Comparison of ENCODE assay signal across 8 mouse cellular contexts in the genomic region with DNA sequence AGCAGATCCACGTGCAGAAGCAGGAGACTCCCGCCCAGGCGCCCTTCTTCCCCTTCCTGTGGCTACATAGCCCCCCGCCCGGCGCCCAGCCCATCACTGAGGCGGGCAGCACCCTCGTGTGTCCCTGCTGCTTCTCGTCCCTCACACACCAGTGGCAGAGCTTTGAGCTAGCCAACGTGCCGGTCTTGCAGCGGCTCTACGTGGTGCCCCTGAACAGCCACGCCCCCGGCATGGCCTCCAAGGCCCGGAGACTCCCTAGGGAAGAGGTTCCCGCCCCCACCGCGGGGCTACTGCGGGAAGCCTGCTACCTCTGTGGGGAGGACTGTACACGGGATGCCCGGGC. TPM values are rescaled to one million over a fixed set of nuclear protein-coding genes. Genes with fewer than 3 reads are reported as not detected.
DNase-seq lines count a peak whose midpoint lies in the region; ATAC-seq and TF ChIP-seq lines count a peak whose summit lies in the region.

No protein-coding gene starts in this region.

- H3K27me3 ChIP-seq in forebrain, embryonic 10.5 days (ENCODE audit: poor library complexity, severe bottlenecking): peaks cover 79% of the 10 kb centered on the region
- H3K27me3 ChIP-seq in intestine, postnatal 0 days (replicated peaks; ENCODE audit: control insufficient read depth, insufficient read depth, low read length): peaks cover 26% of the 10 kb centered on the region
- H3K27me3 ChIP-seq in midbrain, embryonic 10.5 days (ENCODE audit: low read depth, poor library complexity, severe bottlenecking): peaks cover 65% of the 10 kb centered on the region

- no peaks in the 10 kb centered on the region for H3K9me3 ChIP-seq in ES-E14 (ENCODE audit: control insufficient read depth, insufficient read depth, low read depth, low read length)
- H3K9me3 ChIP-seq in forebrain, embryonic 10.5 days: no peaks in the 10 kb centered on the region
- no peaks in the 10 kb centered on the region for H3K9me3 ChIP-seq in intestine, postnatal 0 days (ENCODE audit: control insufficient read depth)
- H3K9me3 ChIP-seq in midbrain, embryonic 10.5 days (replicated peaks): no peaks in the 10 kb centered on the region

- DNase-seq in cerebellum, adult 11-12 months: peak; percentile 44
- no peak for DNase-seq in cerebellum, adult 11 months
- DNase-seq in ES-E14 (ENCODE audit: low read depth, low spot score): no peak
- peak; percentile 57 for DNase-seq in forebrain, embryonic 10.5 days (ENCODE audit: extremely low spot score, low spot score)
- no peak for DNase-seq in midbrain, embryonic 10.5 days (ENCODE audit: low spot score)
- DNase-seq in urinary bladder, postnatal 14 days (ENCODE audit: low spot score): no peak
- no peak for DNase-seq in left cerebral cortex, postnatal 14 days (ENCODE audit: low spot score in 2 of 2)

- peak overlapping the region; percentile 95 for H3K4me2 ChIP-seq in intestine, postnatal 0 days (replicated peaks; ENCODE audit: low read depth)

- TF ChIP-seq CTCF in intestine, postnatal 0 days (IDR thresholded peaks at IDR 0.05; ENCODE audit: low read depth): no peak

- H3K36me3 ChIP-seq in ES-E14 (ENCODE audit: control insufficient read depth, insufficient read depth, low read length, poor library complexity, severe bottlenecking): no peaks in the 10 kb centered on the region
- peaks cover 4% of the 10 kb centered on the region for H3K36me3 ChIP-seq in forebrain, embryonic 10.5 days (replicated peaks)
- no peaks in the 10 kb centered on the region for H3K36me3 ChIP-seq in intestine, postnatal 0 days (ENCODE audit: control insufficient read depth, insufficient read depth)
- no peaks in the 10 kb centered on the region; the same call in 1 of the 2 replicates for H3K36me3 ChIP-seq in midbrain, embryonic 10.5 days

- in situ Hi-C loops in ES-E14 (cut with MboI; ENCODE audit: low sequenced_read_pairs in 2 of 2, unreplicated experiment in 2 of 2): no loop called here

- no peak overlapping the region for H3K27ac ChIP-seq in ES-E14 (ENCODE audit: insufficient read depth, low read depth, low read length, poor library complexity, severe bottlenecking)
- H3K27ac ChIP-seq in forebrain, embryonic 10.5 days: peak overlapping the region; percentile 86
- H3K27ac ChIP-seq in intestine, postnatal 0 days (ENCODE audit: low read depth, low read length): no peak overlapping the region
- peak overlapping the region; percentile 88 for H3K27ac ChIP-seq in midbrain, embryonic 10.5 days (replicated peaks)

- intact Hi-C loops in left cerebral cortex, postnatal 14 days (cut with DNase I): loop anchor here (1.0 kb wide), 1 partner anchor 90 kb away; no protein-coding TSS in a partner anchor

- peaks cover 0 to 2% of the 10 kb centered on the region in 2 experiments; a peak in 1 of 4 replicates for H3K4me1 ChIP-seq in ES-E14 (ENCODE audit: control insufficient read depth in 2 of 2, insufficient read depth in 2 of 2, low read length in 2 of 2, poor library complexity in 1 of 2)
- peaks cover 96% of the 10 kb centered on the region for H3K4me1 ChIP-seq in forebrain, embryonic 10.5 days
- 0 out of 2 replicates have a peak, but pooled peaks cover 3% of the 10 kb centered on the region for H3K4me1 ChIP-seq in intestine, postnatal 0 days (replicated peaks; ENCODE audit: control insufficient read depth, insufficient read depth, low read length)
- H3K4me1 ChIP-seq in midbrain, embryonic 10.5 days: peaks cover 96% of the 10 kb centered on the region

- no peak overlapping the region for H3K9ac ChIP-seq in ES-E14 (ENCODE audit: insufficient read depth, low read depth, low read length, poor library complexity, severe bottlenecking)
- H3K9ac ChIP-seq in intestine, postnatal 0 days (ENCODE audit: low read depth, low read length): no peak overlapping the region

- peak; percentile 3; the same call in 1 of the 2 replicates for ATAC-seq in intestine, postnatal 0 days

- peak overlapping the region; percentile 72 to 85; a peak in 3 of 4 replicates for H3K4me3 ChIP-seq in ES-E14 (ENCODE audit: insufficient read depth in 1 of 2, low read depth in 1 of 2, low read length in 2 of 2, poor library complexity in 1 of 2, severe bottlenecking in 1 of 2)
- H3K4me3 ChIP-seq in forebrain, embryonic 10.5 days: peak overlapping the region; percentile 69
- H3K4me3 ChIP-seq in intestine, postnatal 0 days (ENCODE audit: low read depth, low read length): peak overlapping the region; percentile 58
- peak overlapping the region; percentile 75 for H3K4me3 ChIP-seq in midbrain, embryonic 10.5 days

- under 1% methylated on average over 22 of the region's 22 CpGs for WGBS in forebrain, embryonic 10.5 days
- 2% methylated on average over 20 of the region's 22 CpGs for WGBS in intestine, postnatal 0 days
- 1% methylated on average over 22 of the region's 22 CpGs for WGBS in midbrain, embryonic 10.5 days

TF ChIP-seq in ES-E14, 5 proteins besides CTCF, POLR2A, EP300 and RAD21:
- TF ChIP-seq MAFK (IDR thresholded peaks at IDR 0.05; ENCODE audit: insufficient read depth, low read depth, low read length) (no peak), HCFC1 (IDR thresholded peaks at IDR 0.05; ENCODE audit: borderline replicate concordance, insufficient read depth, low read length) (no peak)

RNA-seq across cellular contexts. Expression of gene Gse1, which starts 1.3 kb away (rescaled TPM):
- 21.4 and 32.7 TPM in 2 replicates for total RNA-seq in ES-E14 (2012; rRNA removed)
- polyA plus RNA-seq in forebrain, embryonic 10.5 days (2016; fragmentation: Nextera tagmentation; extraction: Ambion mirVana): 11.1 and 12.0 TPM in 2 replicates
- 6.4 and 7.8 TPM in 2 replicates for polyA plus RNA-seq in intestine, postnatal 0 days (2015; fragmentation: Nextera tagmentation; extraction: Ambion mirVana)
- polyA plus RNA-seq in midbrain, embryonic 10.5 days (2016; fragmentation: Nextera tagmentation; extraction: Ambion mirVana): 12.7 and 15.6 TPM in 2 replicates
- 10 to 100 TPM; 49.0 to 57.3 TPM for total RNA-seq in left cerebral cortex, postnatal 14 days (2021)

RNA-seq across cellular contexts. Expression of gene Fam92b, which starts 52.3 kb away (rescaled TPM):
- total RNA-seq in ES-E14 (2012; rRNA removed): not detected in 2 replicates
- polyA plus RNA-seq in forebrain, embryonic 10.5 days (2016; fragmentation: Nextera tagmentation; extraction: Ambion mirVana): 2.0 TPM in 2 replicates
- polyA plus RNA-seq in intestine, postnatal 0 days (2015; fragmentation: Nextera tagmentation; extraction: Ambion mirVana): 0.29 TPM in 1 of 2 replicates, not detected in the other
- polyA plus RNA-seq in midbrain, embryonic 10.5 days (2016; fragmentation: Nextera tagmentation; extraction: Ambion mirVana): 2.6 and 3.3 TPM in 2 replicates
- under 1 TPM in 1 of 2 experiments, not detected in 1; 0.47 TPM for total RNA-seq in left cerebral cortex, postnatal 14 days (2021)

Comparison
In these comparisons a context has a peak if more than half of its experiments do, and no peak if none do; other contexts are left out.
1. DNase-seq: peak in cerebellum, adult 11-12 months (single experiment) and forebrain, embryonic 10.5 days (single experiment); none in cerebellum, adult 11 months (single experiment), ES-E14 (single experiment), midbrain, embryonic 10.5 days (single experiment), urinary bladder, postnatal 14 days (single experiment) and left cerebral cortex, postnatal 14 days (0 of 2).
2. H3K27ac ChIP-seq: peak in forebrain, embryonic 10.5 days (single experiment) and midbrain, embryonic 10.5 days (single experiment); none in ES-E14 (single experiment) and intestine, postnatal 0 days (single experiment).
3. Peak in every context shown above with its lines, with median percentiles within 50 percentile points of each other: H3K4me3 ChIP-seq.